Mouse (Mus musculus) macrophage (primary cell): Measurements from ENCODE around the gene Abcd1. TPM values are rescaled to one million over a fixed set of nuclear protein-coding genes. Genes with fewer than 3 reads are reported as not detected.
"Not testable (repeated sequence)": the region's sequence is repeated elsewhere in the genome, so short reads cannot be mapped to it uniquely, and the experiment has no call there.

Source experiments
- H3K27ac ChIP-seq: fragments of 350-480 bp; formaldehyde crosslinking; 2 replicates; pipeline ENCODE4 v1.9.0; 2021
- H3K36me3 ChIP-seq: fragments of 350-480 bp; formaldehyde crosslinking; 2 replicates; pipeline ENCODE4 v1.9.0; 2021; ENCODE audit errors: inconsistent target
- H3K4me3 ChIP-seq: fragments of 350-480 bp; formaldehyde crosslinking; 2 replicates; pipeline ENCODE4 v1.9.0; 2021; ENCODE audit errors: inconsistent target
- H3K79me2 ChIP-seq: fragments of 350-480 bp; formaldehyde crosslinking; 2 replicates; pipeline ENCODE4 v1.9.0; 2021; ENCODE audit errors: inconsistent target
- WGBS: methylation state at CpG from one replicate; pipeline ENCODE4 v1.1.7; 2026; ENCODE audit warnings: inconsistent platforms; ENCODE audit not compliant: missing documents; 5-methylcytosine and 5-hydroxymethylcytosine counted together
- polyA plus RNA-seq: library from polyadenylated mRNA; stranded (reverse); fragments of 250-400 nt; gene quantifications from 3 replicates; pipeline ENCODE4 v1.2.4, GENCODE M21; 2018; ENCODE audit warnings: inconsistent platforms

The Abcd1 gene
- polyA plus RNA-seq, 1 experiment from 2014 or later: 61.4 TPM

DNA sequence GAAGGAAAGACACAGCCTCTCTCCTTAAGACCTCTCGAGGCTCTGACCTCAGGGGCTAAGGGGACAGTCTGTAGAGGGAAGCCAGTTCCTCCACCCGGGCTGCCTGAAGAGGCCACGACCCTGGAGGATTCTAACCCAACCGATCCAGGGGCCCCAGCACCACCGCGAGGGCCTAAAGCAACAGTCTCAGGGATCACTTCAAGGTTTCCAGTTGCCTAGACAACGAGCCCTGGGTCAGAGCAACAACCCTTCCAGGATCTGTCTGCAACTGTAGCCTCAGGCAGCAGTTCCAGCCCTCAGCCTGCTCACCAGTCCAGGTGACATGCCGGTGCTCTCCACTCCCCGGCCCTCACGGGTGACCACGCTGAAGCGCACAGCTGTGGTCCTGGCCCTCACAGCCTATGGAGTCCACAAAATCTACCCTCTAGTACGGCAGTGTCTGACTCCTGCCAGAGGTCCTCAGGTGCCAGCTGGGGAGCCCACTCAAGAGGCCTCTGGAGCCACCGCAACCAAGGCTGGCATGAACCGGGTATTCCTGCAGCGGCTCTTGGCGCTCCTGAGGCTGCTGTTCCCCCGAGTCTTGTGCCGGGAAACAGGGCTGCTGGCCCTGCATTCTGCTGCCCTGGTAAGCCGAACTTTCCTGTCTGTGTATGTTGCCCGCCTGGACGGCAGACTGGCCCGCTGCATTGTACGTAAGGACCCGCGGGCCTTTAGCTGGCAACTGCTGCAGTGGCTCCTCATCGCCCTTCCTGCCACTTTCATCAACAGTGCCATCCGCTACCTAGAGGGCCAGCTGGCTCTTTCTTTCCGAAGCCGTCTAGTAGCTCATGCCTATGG, 530 bp downstream of the Abcd1 start:
- Histone ChIP-seq H3K27ac (peak overlapping the region; percentile 95), H3K4me3 (peak overlapping the region; percentile 70), H3K36me3 (no peaks in the 10 kb centered on the region), H3K79me2 (peaks cover 67% of the 10 kb centered on the region)
- WGBS: 26% methylated on average over 29 of the region's 30 CpGs

- WGBS: 12% methylated on average over 11 of the region's 11 CpGs
- H3K4me3 ChIP-seq: peak overlapping the region; percentile 70
- H3K27ac ChIP-seq: peak overlapping the region; percentile 95
- H3K79me2 ChIP-seq: peaks cover 75% of the 10 kb centered on the region
- H3K36me3 ChIP-seq: no peaks in the 10 kb centered on the region
Observed at GRCm38 (mm10) chrX:73717667-73718066, 1.3 kb downstream of the Abcd1 start.

DNA sequence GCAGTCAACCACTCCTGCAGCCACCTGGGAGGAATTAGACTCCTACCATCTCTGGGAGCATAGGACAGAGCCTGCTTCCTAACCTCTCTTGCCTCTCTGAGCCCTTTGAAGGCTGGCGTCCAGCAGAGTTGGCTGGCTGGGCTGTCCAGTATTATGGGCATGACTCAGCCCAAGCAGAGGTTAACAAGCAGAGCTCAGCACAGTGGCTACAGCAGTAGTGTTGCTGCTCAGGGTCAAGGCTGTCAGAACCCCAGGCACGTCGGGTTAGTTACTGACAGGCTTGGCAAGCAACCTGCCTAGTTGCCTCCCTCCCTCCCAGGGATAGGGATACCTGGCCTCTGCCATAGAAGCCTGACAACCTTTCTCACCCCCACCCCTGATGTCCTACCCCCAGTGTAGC, 1.9 kb downstream of the Abcd1 start:
- H3K27ac ChIP-seq: peak overlapping the region; percentile 95
- peaks cover 76% of the 10 kb centered on the region for H3K79me2 ChIP-seq
- WGBS: 23% methylated on average over 3 of the region's 3 CpGs
- H3K36me3 ChIP-seq: no peaks in the 10 kb centered on the region
- peak overlapping the region; percentile 70 for H3K4me3 ChIP-seq

GRCm38 (mm10) chrX:73718686-73719362, 2.4 kb downstream of the Abcd1 start:
- peaks cover 76% of the 10 kb centered on the region for H3K79me2 ChIP-seq
- peak overlapping the region; percentile 70 for H3K4me3 ChIP-seq
- no peaks in the 10 kb centered on the region for H3K36me3 ChIP-seq
- WGBS: 14% methylated on average over 5 of the region's 5 CpGs
- H3K27ac ChIP-seq: peak overlapping the region; percentile 95

GRCm38 (mm10) chrX:73730908-73731307, 14.5 kb downstream of the Abcd1 start:
- WGBS: 73% methylated on average over 1 of the region's 1 CpGs
- peaks cover 9% of the 10 kb centered on the region; the same call in 1 of the 2 replicates for H3K79me2 ChIP-seq
- no peak overlapping the region for H3K27ac ChIP-seq
- no peak overlapping the region for H3K4me3 ChIP-seq
- no peaks in the 10 kb centered on the region for H3K36me3 ChIP-seq

DNA sequence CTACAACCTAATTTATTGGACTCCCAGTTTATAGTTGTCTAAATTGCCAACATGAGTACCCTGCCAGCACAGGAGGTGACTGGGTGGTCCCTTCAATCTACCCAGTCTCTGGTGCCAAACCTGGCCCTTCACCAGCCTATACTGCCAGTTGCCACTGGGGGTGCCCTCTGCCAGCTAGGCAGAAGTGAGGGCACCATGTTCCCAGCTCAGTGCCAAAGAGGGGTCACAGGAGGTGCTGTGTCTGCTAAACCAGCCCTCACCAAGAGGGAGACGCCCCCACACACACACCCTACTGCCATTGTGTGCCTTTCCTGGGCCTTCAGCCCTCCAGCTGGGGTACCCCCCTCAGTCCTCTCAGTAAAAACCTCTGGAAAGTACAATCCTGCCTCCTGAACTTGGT, 21.8 kb downstream of the Abcd1 start:
- Histone ChIP-seq H3K79me2 (no peaks in the 10 kb centered on the region), H3K36me3 (no peaks in the 10 kb centered on the region), H3K27ac (no peak overlapping the region), H3K4me3 (no peak overlapping the region)
- no CpG with 5 or more reads among the region's 1 CpGs for WGBS

DNA sequence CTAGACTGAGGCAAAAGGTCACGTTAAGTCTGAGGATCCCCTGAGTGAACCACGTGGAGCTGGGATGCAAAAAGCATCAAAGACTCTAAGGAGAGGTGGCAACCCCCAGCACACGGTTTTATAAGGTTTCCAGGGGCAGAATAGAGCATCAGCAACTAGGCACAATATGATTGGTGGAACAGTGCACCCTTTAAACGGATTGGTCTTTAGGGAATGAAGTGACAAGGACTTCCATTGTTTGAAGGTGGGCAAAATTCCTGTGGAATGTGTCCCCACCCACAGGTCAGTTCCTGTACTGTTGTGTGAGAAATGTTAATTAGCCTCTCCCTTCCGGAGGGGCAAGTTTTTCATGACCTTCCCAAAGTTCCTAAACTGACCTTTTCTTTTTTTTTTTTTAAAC, 22.8 kb downstream of the Abcd1 start:
- Histone ChIP-seq H3K36me3 (no peaks in the 10 kb centered on the region), H3K79me2 (no peaks in the 10 kb centered on the region), H3K4me3 (no peak overlapping the region), H3K27ac (no peak overlapping the region)
- 80% methylated on average over 5 of the region's 5 CpGs for WGBS

DNA sequence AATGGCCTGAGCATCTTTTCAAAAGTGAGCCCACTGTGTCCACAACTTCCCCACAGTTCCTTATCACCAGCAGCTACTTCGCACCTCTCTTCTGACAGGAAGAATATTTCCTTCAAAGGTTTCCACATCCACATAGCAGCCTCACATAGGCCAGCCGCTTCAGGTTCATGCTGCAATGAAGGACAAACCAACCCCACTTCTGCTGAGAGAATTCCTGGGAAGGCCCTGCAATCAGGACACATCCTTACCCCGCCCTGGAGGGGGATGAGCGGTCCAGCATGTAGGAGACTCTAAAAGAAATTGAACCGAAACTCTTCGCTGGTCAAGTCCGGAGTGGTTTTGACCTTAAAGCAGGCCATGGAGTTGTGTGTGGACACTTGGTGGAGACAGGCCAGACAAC, 23.4 kb downstream of the Abcd1 start:
- not testable (repeated sequence) for H3K4me3 ChIP-seq, H3K79me2 ChIP-seq, H3K27ac ChIP-seq, H3K36me3 ChIP-seq
- WGBS: 91% methylated on average over 7 of the region's 7 CpGs

- no peaks in the 10 kb centered on the region for H3K79me2 ChIP-seq
- H3K36me3 ChIP-seq: no peaks in the 10 kb centered on the region
- WGBS: 100% methylated on average over 1 of the region's 1 CpGs
- H3K27ac ChIP-seq: no peak overlapping the region
- no peak overlapping the region for H3K4me3 ChIP-seq
Observed at GRCm38 (mm10) chrX:73744774-73745481, 28.5 kb downstream of the Abcd1 start.

DNA sequence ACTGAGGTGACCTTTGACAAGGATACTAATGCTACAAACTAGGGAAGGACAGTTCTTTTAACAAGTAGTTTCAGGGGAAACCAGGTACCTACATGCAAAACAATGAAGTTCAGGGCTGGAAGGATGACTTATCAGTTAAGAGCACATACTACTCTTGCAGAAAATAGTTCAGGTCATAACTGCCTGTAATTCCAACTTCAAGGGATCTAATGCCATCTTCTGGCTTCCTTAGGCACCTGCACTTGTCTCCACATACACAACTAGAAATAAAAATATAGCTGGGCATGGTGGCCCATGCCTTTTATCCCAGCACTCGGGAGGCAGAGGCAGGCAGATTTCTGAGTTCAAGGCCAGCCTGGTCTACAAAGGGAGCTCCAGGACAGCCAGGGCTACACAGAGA, 32.6 kb downstream of the Abcd1 start:
- H3K27ac ChIP-seq: no peak overlapping the region
- no peak overlapping the region for H3K4me3 ChIP-seq
- H3K36me3 ChIP-seq: no peaks in the 10 kb centered on the region
- H3K79me2 ChIP-seq: no peaks in the 10 kb centered on the region
- WGBS: 89% methylated on average over 1 of the region's 1 CpGs

DNA sequence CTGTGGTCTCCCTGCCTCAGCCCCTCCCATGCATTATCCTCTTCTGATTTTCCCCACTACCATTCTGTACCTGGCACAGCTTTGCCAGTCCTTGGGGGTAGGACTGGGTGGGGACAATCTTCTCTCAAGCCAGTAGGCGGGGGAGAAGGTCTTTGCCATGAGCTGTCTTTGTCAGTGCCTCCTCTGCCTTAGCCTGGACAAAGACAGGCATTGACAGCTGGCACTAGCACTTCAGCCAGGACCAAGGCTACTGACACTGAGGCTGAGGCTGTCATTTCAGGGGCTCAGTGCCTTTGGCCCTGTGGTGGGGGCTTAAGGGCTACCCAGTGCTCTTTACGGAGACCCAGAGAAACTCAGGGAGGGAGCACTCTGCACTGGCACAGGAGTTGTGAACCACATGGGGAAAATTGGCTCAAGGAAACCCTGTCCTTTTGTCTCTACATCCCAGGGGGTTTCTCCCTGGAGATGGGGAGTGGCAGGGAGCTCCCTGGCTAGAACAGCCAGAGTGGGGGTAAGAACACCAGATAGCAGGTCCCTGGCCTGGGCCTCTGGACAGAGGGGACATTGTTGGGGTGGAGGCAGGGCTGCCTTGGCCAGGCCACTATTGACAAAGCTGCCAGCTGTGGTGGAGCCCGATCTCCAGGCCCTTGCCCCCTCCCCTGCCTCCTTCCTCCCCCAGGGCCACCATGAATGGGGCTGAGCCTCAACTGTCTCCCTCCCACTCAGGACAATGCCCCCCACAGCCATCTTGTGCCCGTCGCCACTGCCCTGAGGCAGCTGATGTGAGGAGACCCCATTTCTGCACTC, 40.1 kb downstream of the Abcd1 start, which contains the start of gene Plxnb3:
TSS of gene Plxnb3 (plus strand) at position 757 of the 807 bp plus-strand sequence.
- no peak within 1 kb of the TSS for H3K27ac ChIP-seq
- no peaks in the 10 kb centered on the region for H3K79me2 ChIP-seq
- H3K4me3 ChIP-seq: no peak within 1 kb of the TSS
- WGBS: 96% methylated on average over 3 of the region's 5 CpGs
- no peaks in the 10 kb centered on the region for H3K36me3 ChIP-seq

- no peaks in the 10 kb centered on the region for H3K79me2 ChIP-seq
- H3K36me3 ChIP-seq: no peaks in the 10 kb centered on the region
- 89% methylated on average over 13 of the region's 13 CpGs for WGBS
- H3K27ac ChIP-seq: no peak overlapping the region
- no peak overlapping the region for H3K4me3 ChIP-seq
Observed at GRCm38 (mm10) chrX:73758611-73759290, 42.4 kb downstream of the Abcd1 start.

GRCm38 (mm10) chrX:73765311-73765710, 48.9 kb downstream of the Abcd1 start:
- no peak overlapping the region for H3K4me3 ChIP-seq
- no peaks in the 10 kb centered on the region for H3K79me2 ChIP-seq
- H3K36me3 ChIP-seq: no peaks in the 10 kb centered on the region
- peak overlapping the region; percentile 73 for H3K27ac ChIP-seq
- WGBS: 50% methylated on average over 1 of the region's 1 CpGs

DNA sequence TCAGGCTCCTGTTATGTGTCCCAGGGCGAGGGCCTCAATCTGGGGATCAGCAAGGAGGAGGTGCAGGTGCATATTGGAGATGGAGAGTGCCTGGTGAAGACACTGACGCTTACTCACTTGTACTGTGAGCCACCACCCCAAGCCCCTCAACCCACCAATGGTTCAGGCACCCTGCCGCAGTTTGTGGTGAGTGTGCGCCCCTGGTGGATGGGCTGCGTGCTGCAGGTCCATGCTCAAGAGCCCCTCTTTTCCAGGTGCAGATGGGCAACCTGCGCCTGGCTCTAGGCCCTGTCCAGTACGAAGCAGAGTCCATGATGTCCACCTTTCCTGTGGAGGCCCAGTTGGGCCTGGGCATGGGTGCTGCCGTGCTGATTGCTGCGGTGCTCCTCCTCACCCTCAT, 50.9 kb downstream of the Abcd1 start:
- Histone ChIP-seq H3K79me2 (no peaks in the 10 kb centered on the region), H3K27ac (no peak overlapping the region), H3K4me3 (no peak overlapping the region), H3K36me3 (no peaks in the 10 kb centered on the region)
- 74% methylated on average over 6 of the region's 9 CpGs for WGBS
